Mouse (Mus musculus) cerebellum, postnatal 25 days (tissue): ENCODE results near the gene Tmem171.

Experiments
- DNase-seq, 2 experiments: peaks; one replicate each; pipeline ENCODE4 v3.0.0; 2021; ENCODE audit warnings: mixed read lengths in 2 of 2

Gene Tmem171

DNA sequence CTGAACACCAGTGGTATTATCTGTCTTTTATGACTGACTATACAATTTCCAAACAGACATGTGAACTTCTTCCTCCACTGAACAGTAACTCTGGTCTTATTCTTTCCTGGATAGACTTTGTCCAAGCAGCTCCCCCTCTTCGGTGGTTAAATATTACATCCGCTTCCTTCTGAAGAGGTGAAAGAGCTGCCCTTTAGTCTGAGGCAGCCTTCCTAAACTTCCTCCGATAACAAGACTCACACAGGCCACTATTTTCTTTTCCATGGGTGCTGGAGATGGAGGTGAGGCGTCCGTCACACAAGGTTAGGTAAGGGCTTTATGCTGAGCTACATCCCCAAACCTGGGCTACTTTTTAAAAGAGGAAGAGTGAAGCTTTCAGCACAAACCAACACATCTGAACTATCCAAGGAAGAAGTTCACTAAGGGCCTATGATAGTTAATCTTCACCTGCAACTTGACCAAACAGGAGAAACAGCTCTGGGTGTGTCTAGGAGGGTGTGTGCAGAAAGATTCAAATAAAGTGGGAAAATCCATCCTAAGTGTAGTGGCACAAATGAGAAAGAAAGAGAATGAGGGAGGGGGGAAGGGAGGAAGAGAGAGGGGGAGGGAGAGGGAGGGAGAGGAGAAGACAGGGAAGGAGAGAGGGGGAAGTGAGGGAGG lies 56.0 kb downstream of the Tmem171 start:
- no peak for DNase-seq

DNA sequence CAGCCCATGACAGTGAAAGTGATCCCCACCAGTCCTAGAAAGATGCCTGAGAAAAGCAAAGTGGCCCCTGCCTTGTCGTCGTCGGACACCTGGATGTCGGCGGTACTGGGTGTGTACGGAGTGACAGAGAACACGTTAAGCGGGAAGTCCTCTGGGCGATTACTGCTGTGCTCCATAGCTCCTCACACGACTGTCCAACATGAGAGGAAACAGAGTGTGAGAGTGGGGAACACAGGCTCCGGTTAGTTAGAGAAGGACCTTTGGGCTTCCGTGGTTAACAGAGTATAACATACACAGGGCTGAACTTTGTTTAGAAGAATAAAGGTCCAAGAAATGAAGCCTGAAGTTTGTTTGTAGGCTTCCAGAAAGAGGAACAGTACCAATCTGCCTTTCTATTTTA lies 57.5 kb downstream of the Tmem171 start, which contains the start of gene Tmem174:
Gene Tmem174, minus strand, starts transcription at position 266 of the 400 bp plus-strand sequence.
- DNase-seq, result no peak

DNA sequence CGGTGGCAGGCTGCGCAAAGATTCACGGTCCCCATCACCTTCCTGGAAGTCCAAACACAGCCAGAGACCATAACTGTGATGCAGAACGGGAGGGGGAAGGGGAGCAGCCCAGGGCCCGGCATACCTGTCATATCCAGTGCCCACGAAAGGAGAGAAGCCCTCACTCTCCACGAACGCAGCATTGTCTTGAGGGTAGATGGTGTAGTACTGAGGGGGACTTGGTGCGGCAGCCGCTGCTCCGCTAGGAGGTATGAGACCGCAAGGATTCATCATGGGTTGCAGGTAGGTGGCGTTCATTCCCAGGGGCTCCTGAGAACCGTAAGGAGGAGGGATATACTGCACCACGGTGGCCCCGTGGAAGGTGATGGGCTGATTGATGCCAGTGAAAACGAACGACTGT lies 58.1 kb downstream of the Tmem171 start:
- DNase-seq, result no peak
